Mouse (Mus musculus): ENCODE measurements around the gene Bnipl. TPM values are rescaled to one million over a fixed set of nuclear protein-coding genes. Genes with fewer than 3 reads are reported as not detected.

The Bnipl gene
- polyA plus RNA-seq, 1 experiment from 2014 or later = 10.7 TPM

GRCm38 (mm10) chr3:95263089-95263739 is 12.2 kb upstream of the Bnipl start:
- H3K27ac ChIP-seq (replicated peaks) = no peak overlapping the region
- no peaks in the 10 kb centered on the region for H3K9me3 ChIP-seq (replicated peaks)
- H3K27me3 ChIP-seq = no peaks in the 10 kb centered on the region
- whole genome bisulfite sequencing = 46% methylated on average over 11 of the region's 11 CpGs
- H3K9ac ChIP-seq = no peak overlapping the region
- peaks cover 76% of the 10 kb centered on the region for H3K36me3 ChIP-seq
- no peak overlapping the region for H3K4me2 ChIP-seq (replicated peaks)
- H3K4me1 ChIP-seq = no peaks in the 10 kb centered on the region
- no peak for ATAC-seq (ENCODE audit: insufficient number of reproducible peaks, low FRiP score, low TSS enrichment, low read depth)
- no peak overlapping the region for H3K4me3 ChIP-seq (replicated peaks)

- H3K27me3 ChIP-seq = no peaks in the 10 kb centered on the region
- H3K27ac ChIP-seq (replicated peaks) = no peak overlapping the region
- no peak for ATAC-seq (ENCODE audit: insufficient number of reproducible peaks, low FRiP score, low TSS enrichment, low read depth)
- no peak overlapping the region for H3K4me2 ChIP-seq (replicated peaks)
- H3K4me1 ChIP-seq = no peaks in the 10 kb centered on the region
- no peaks in the 10 kb centered on the region for H3K9me3 ChIP-seq (replicated peaks)
- no peak overlapping the region for H3K9ac ChIP-seq
- 71% methylated on average over 4 of the region's 4 CpGs for WGBS
- H3K36me3 ChIP-seq = peaks cover 76% of the 10 kb centered on the region
- no peak overlapping the region for H3K4me3 ChIP-seq (replicated peaks)
Measured at GRCm38 (mm10) chr3:95261975-95262374, 11.0 kb upstream of the Bnipl start.

GRCm38 (mm10) chr3:95256931-95257330 is 5.9 kb upstream of the Bnipl start:
- Histone ChIP-seq H3K9me3 (replicated peaks) (no peaks in the 10 kb centered on the region), H3K4me3 (replicated peaks) (no peak overlapping the region), H3K9ac (no peak overlapping the region), H3K27ac (replicated peaks) (no peak overlapping the region), H3K4me2 (replicated peaks) (no peak overlapping the region), H3K27me3 (no peaks in the 10 kb centered on the region), H3K4me1 (no peaks in the 10 kb centered on the region), H3K36me3 (peaks cover 86% of the 10 kb centered on the region)
- 83% methylated on average over 5 of the region's 5 CpGs for WGBS
- no peak for ATAC-seq (ENCODE audit: insufficient number of reproducible peaks, low FRiP score, low TSS enrichment, low read depth)

GRCm38 (mm10) chr3:95250361-95250760 is 632 bp downstream of the Bnipl start:
- Histone ChIP-seq H3K27me3 (no peaks in the 10 kb centered on the region), H3K4me3 (replicated peaks) (peak overlapping the region; percentile 20; the same call in 1 of the 2 replicates), H3K36me3 (peaks cover 34% of the 10 kb centered on the region), H3K9ac (no peak overlapping the region), H3K27ac (replicated peaks) (peak overlapping the region; percentile 74), H3K4me1 (0 out of 2 replicates have a peak, but pooled peaks cover 5% of the 10 kb centered on the region), H3K9me3 (replicated peaks) (no peaks in the 10 kb centered on the region), H3K4me2 (replicated peaks) (peak overlapping the region; percentile 27)
- no peak for ATAC-seq (ENCODE audit: insufficient number of reproducible peaks, low FRiP score, low TSS enrichment, low read depth)
- WGBS = 63% methylated on average over 5 of the region's 5 CpGs

- WGBS = 87% methylated on average over 1 of the region's 1 CpGs
- H3K4me2 ChIP-seq (replicated peaks) = no peak overlapping the region
- no peaks in the 10 kb centered on the region for H3K27me3 ChIP-seq
- peaks cover 13% of the 10 kb centered on the region for H3K36me3 ChIP-seq
- H3K9ac ChIP-seq = no peak overlapping the region
- no peaks in the 10 kb centered on the region for H3K9me3 ChIP-seq (replicated peaks)
- no peak for ATAC-seq (ENCODE audit: insufficient number of reproducible peaks, low FRiP score, low TSS enrichment, low read depth)
- H3K27ac ChIP-seq (replicated peaks) = no peak overlapping the region
- H3K4me1 ChIP-seq = 0 out of 2 replicates have a peak, but pooled peaks cover 5% of the 10 kb centered on the region
- no peak overlapping the region for H3K4me3 ChIP-seq (replicated peaks)
Measured at GRCm38 (mm10) chr3:95247660-95248336, 3.2 kb downstream of the Bnipl start.

GRCm38 (mm10) chr3:95246465-95247231 is 4.3 kb downstream of the Bnipl start:
- no peak for ATAC-seq (ENCODE audit: insufficient number of reproducible peaks, low FRiP score, low TSS enrichment, low read depth)
- H3K9ac ChIP-seq = no peak overlapping the region
- H3K4me2 ChIP-seq (replicated peaks) = no peak overlapping the region
- 0 out of 2 replicates have a peak, but pooled peaks cover 5% of the 10 kb centered on the region for H3K4me1 ChIP-seq
- no peaks in the 10 kb centered on the region for H3K27me3 ChIP-seq
- H3K36me3 ChIP-seq = peaks cover 7% of the 10 kb centered on the region; the same call in 1 of the 2 replicates
- H3K4me3 ChIP-seq (replicated peaks) = no peak overlapping the region
- H3K9me3 ChIP-seq (replicated peaks) = no peaks in the 10 kb centered on the region
- 73% methylated on average over 5 of the region's 5 CpGs for WGBS
- H3K27ac ChIP-seq (replicated peaks) = no peak overlapping the region

GRCm38 (mm10) chr3:95243086-95243485 is 7.9 kb downstream of the Bnipl start:
- no peaks in the 10 kb centered on the region for H3K9me3 ChIP-seq (replicated peaks)
- H3K9ac ChIP-seq = no peak overlapping the region
- H3K27me3 ChIP-seq = no peaks in the 10 kb centered on the region
- no peak overlapping the region for H3K4me3 ChIP-seq (replicated peaks)
- no peak for ATAC-seq (ENCODE audit: insufficient number of reproducible peaks, low FRiP score, low TSS enrichment, low read depth)
- H3K27ac ChIP-seq (replicated peaks) = no peak overlapping the region
- 72% methylated on average over 2 of the region's 2 CpGs for WGBS
- peaks cover 6% of the 10 kb centered on the region; the same call in 1 of the 2 replicates for H3K4me1 ChIP-seq
- H3K4me2 ChIP-seq (replicated peaks) = no peak overlapping the region
- peaks cover 10% of the 10 kb centered on the region for H3K36me3 ChIP-seq

- WGBS = 73% methylated on average over 7 of the region's 7 CpGs
- Histone ChIP-seq H3K4me3 (replicated peaks) (no peak within 1 kb of the TSS), H3K4me1 (peaks cover 6% of the 10 kb centered on the region; the same call in 1 of the 2 replicates), H3K36me3 (peaks cover 26% of the 10 kb centered on the region), H3K27ac (replicated peaks) (no peak within 1 kb of the TSS), H3K4me2 (replicated peaks) (no peak within 1 kb of the TSS), H3K9me3 (replicated peaks) (no peaks in the 10 kb centered on the region), H3K27me3 (no peaks in the 10 kb centered on the region), H3K9ac (no peak within 1 kb of the TSS)
- no peak for ATAC-seq (ENCODE audit: insufficient number of reproducible peaks, low FRiP score, low TSS enrichment, low read depth)
Measured at GRCm38 (mm10) chr3:95241498-95241897, 9.5 kb downstream of the Bnipl start, which contains the start of gene Gm128. TSS of gene Gm128 (minus strand) at chr3:95241598.

- H3K27ac ChIP-seq (replicated peaks) = no peak overlapping the region
- H3K9ac ChIP-seq = no peak overlapping the region
- no peaks in the 10 kb centered on the region for H3K27me3 ChIP-seq
- no peak for ATAC-seq (ENCODE audit: insufficient number of reproducible peaks, low FRiP score, low TSS enrichment, low read depth)
- no peak overlapping the region for H3K4me2 ChIP-seq (replicated peaks)
- 28% methylated on average over 17 of the region's 17 CpGs for WGBS
- H3K36me3 ChIP-seq = peaks cover 31% of the 10 kb centered on the region
- H3K4me1 ChIP-seq = peaks cover 6% of the 10 kb centered on the region; the same call in 1 of the 2 replicates
- H3K9me3 ChIP-seq (replicated peaks) = no peaks in the 10 kb centered on the region
- H3K4me3 ChIP-seq (replicated peaks) = no peak overlapping the region
Measured at GRCm38 (mm10) chr3:95240900-95241299, 10.1 kb downstream of the Bnipl start.

- Histone ChIP-seq H3K36me3 (peaks cover 35% of the 10 kb centered on the region), H3K4me2 (replicated peaks) (no peak overlapping the region), H3K27me3 (no peaks in the 10 kb centered on the region), H3K27ac (replicated peaks) (no peak overlapping the region), H3K4me3 (replicated peaks) (no peak overlapping the region), H3K4me1 (peaks cover 6% of the 10 kb centered on the region; the same call in 1 of the 2 replicates), H3K9ac (no peak overlapping the region), H3K9me3 (replicated peaks) (no peaks in the 10 kb centered on the region)
- WGBS = 88% methylated on average over 12 of the region's 12 CpGs
- no peak for ATAC-seq (ENCODE audit: insufficient number of reproducible peaks, low FRiP score, low TSS enrichment, low read depth)
Measured at GRCm38 (mm10) chr3:95239971-95240370, 11.0 kb downstream of the Bnipl start.

GRCm38 (mm10) chr3:95239022-95239421 is 12.0 kb downstream of the Bnipl start:
- Histone ChIP-seq H3K9ac (no peak overlapping the region), H3K36me3 (peaks cover 44% of the 10 kb centered on the region), H3K4me3 (replicated peaks) (no peak overlapping the region), H3K4me2 (replicated peaks) (no peak overlapping the region), H3K4me1 (peaks cover 6% of the 10 kb centered on the region; the same call in 1 of the 2 replicates), H3K27ac (replicated peaks) (no peak overlapping the region), H3K9me3 (replicated peaks) (no peaks in the 10 kb centered on the region), H3K27me3 (no peaks in the 10 kb centered on the region)
- 80% methylated on average over 6 of the region's 6 CpGs for WGBS
- no peak for ATAC-seq (ENCODE audit: insufficient number of reproducible peaks, low FRiP score, low TSS enrichment, low read depth)
